Mouse (Mus musculus): ENCODE results near the gene Bpifb6.

DNA sequence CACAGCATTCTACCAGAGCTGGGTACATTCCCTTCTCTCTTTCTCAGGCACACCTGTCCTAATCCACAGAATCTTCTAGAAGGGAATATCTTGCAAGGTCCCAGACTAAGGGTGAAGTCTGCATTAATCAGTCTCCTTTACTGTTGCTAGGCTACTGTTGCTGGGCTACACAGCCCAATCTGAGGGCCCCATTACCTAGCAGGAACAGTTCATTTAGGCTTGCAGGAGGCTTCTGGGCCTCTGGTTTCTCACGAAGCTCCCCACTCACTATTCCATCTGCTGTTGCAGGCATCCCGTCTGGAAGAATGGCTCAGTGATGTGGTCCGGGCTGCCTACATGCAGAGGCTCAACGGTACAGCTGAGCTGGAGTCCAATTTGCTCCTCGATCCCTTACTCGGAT lies 30.9 kb downstream of the Bpifb6 start:
- TF ChIP-seq POLR2A (IDR thresholded peaks at IDR 0.05; ENCODE audit: low read depth, low read length), result no peak
- TF ChIP-seq CTCF (IDR thresholded peaks at IDR 0.05; ENCODE audit: extremely low read depth, insufficient read depth, insufficient read length, insufficient replicate concordance), result no peak
